ENCODE assay signal across 9 mouse cellular contexts in genomic region chr11:45921480-45921898, GRCm38 (mm10). TPM values are rescaled to one million over a fixed set of nuclear protein-coding genes. Genes with fewer than 3 reads are reported as not detected.
DNase-seq lines count a peak whose midpoint lies in the region; ATAC-seq and TF ChIP-seq lines count a peak whose summit lies in the region.
"Had no signal": no experiment of that assay in that cellular context is flagged by ENCODE, and none has a peak within 500 bp of the region (broad histone marks: within the 10 kb centered on the region; RNA-seq: fewer than 3 reads in every experiment).

No protein-coding gene starts in this region.

- no peaks in the 10 kb centered on the region for H3K36me3 ChIP-seq in E14TG2a.4 (ENCODE audit: insufficient read depth, low read length)
- H3K36me3 ChIP-seq in hindbrain, embryonic 16.5 days (ENCODE audit: control insufficient read depth, insufficient read depth, low read length), result no peaks in the 10 kb centered on the region
- no peaks in the 10 kb centered on the region for H3K36me3 ChIP-seq in midbrain, embryonic 12.5 days

- WGBS in hindbrain, embryonic 16.5 days, result 4% methylated on average over 10 of the region's 10 CpGs
- 4% methylated on average over 10 of the region's 10 CpGs for WGBS in midbrain, embryonic 12.5 days

- peak overlapping the region; percentile 60 for H3K27ac ChIP-seq in hindbrain, embryonic 16.5 days (ENCODE audit: low read depth, low read length)
- peak overlapping the region; percentile 77 for H3K27ac ChIP-seq in midbrain, embryonic 12.5 days (replicated peaks)

- no peak for TF ChIP-seq POLR2A in brain, embryonic 14.5 days (IDR thresholded peaks at IDR 0.05; ENCODE audit: borderline replicate concordance, extremely low read depth, insufficient read depth, insufficient read length, poor library complexity, severe bottlenecking)

- peak overlapping the region; percentile 36 for H3K4me2 ChIP-seq in hindbrain, embryonic 16.5 days (ENCODE audit: low read length)
- H3K4me2 ChIP-seq in midbrain, embryonic 12.5 days (replicated peaks), result peak overlapping the region; percentile 40

- peak; percentile 40; the same call in 1 of the 2 replicates for ATAC-seq in hindbrain, embryonic 16.5 days
- ATAC-seq in midbrain, embryonic 12.5 days (ENCODE audit: low FRiP score, low read depth), result peak; percentile 75
- no peak for ATAC-seq in monocyte, adult 5-6 weeks (replicated peaks; ENCODE audit: insufficient number of reproducible peaks, low FRiP score, low TSS enrichment, poor library complexity, severe bottlenecking)

- 0 out of 2 replicates have a peak overlapping the region, but pooled peaks have one; percentile 47 for H3K9ac ChIP-seq in hindbrain, embryonic 16.5 days (ENCODE audit: low read depth, low read length)
- H3K9ac ChIP-seq in midbrain, embryonic 12.5 days (replicated peaks), result no peak overlapping the region

- DNase-seq in brain, embryonic 14.5 days (ENCODE audit: low read depth), result peak; percentile 72
- DNase-seq in thymus, adult 18-20 months, result no peak
- no peak for DNase-seq in adipocyte (ENCODE audit: low spot score)
- DNase-seq: kidney, postnatal 4 days had no signal

- TF ChIP-seq CTCF in E14TG2a.4 (conservative IDR thresholded peaks at IDR 0.05; ENCODE audit: low read length), result no peak
- no peak for TF ChIP-seq CTCF in brain, embryonic 14.5 days (IDR thresholded peaks at IDR 0.05; ENCODE audit: borderline replicate concordance, extremely low read depth, insufficient read depth, insufficient read length)

- H3K27me3 ChIP-seq in E14TG2a.4 (ENCODE audit: insufficient read depth, low read length), result peaks cover 19% of the 10 kb centered on the region
- H3K27me3 ChIP-seq in hindbrain, embryonic 16.5 days (replicated peaks; ENCODE audit: control insufficient read depth, insufficient read depth, low read length), result no peaks in the 10 kb centered on the region
- H3K27me3 ChIP-seq in midbrain, embryonic 12.5 days, result no peaks in the 10 kb centered on the region

- H3K9me3 ChIP-seq in E14TG2a.4 (ENCODE audit: low read length), result no peaks in the 10 kb centered on the region
- H3K9me3 ChIP-seq in hindbrain, embryonic 16.5 days (ENCODE audit: control insufficient read depth, low read length), result no peaks in the 10 kb centered on the region
- no peaks in the 10 kb centered on the region for H3K9me3 ChIP-seq in midbrain, embryonic 12.5 days

- H3K4me1 ChIP-seq in E14TG2a.4 (replicated peaks; ENCODE audit: low read depth, low read length), result peaks cover 18% of the 10 kb centered on the region
- peaks cover 9% of the 10 kb centered on the region for H3K4me1 ChIP-seq in hindbrain, embryonic 16.5 days (ENCODE audit: control insufficient read depth, insufficient read depth, low read depth, low read length)
- H3K4me1 ChIP-seq in midbrain, embryonic 12.5 days, result peaks cover 8% of the 10 kb centered on the region

- H3K4me3 ChIP-seq in E14TG2a.4 (replicated peaks; ENCODE audit: low read length), result peak overlapping the region; percentile 17; the same call in 1 of the 2 replicates
- H3K4me3 ChIP-seq in hindbrain, embryonic 16.5 days (ENCODE audit: low read length), result no peak overlapping the region
- no peak overlapping the region for H3K4me3 ChIP-seq in midbrain, embryonic 12.5 days

RNA-seq across cellular contexts. Expression of gene Lsm11, which starts 23.2 kb away (rescaled TPM):
- polyA plus RNA-seq in brain, embryonic 14.5 days (2012; rRNA removed), result 19.1 and 29.7 TPM in 2 replicates
- 24.4 and 24.6 TPM in 2 replicates for polyA plus RNA-seq in hindbrain, embryonic 16.5 days (2015; fragmentation: Nextera tagmentation; extraction: Ambion mirVana)
- polyA plus RNA-seq in midbrain, embryonic 12.5 days (2016; fragmentation: Nextera tagmentation; extraction: Ambion mirVana), result 13.9 and 16.4 TPM in 2 replicates
- total RNA-seq in monocyte, adult 5-6 weeks (2017), result 2.2 to 3.4 TPM (median 2.6 TPM) in 3 replicates

RNA-seq across cellular contexts. Expression of gene Thg1l, which starts 33.8 kb away (rescaled TPM):
- polyA plus RNA-seq in brain, embryonic 14.5 days (2012; rRNA removed), result 12.0 and 12.2 TPM in 2 replicates
- 9.5 and 9.9 TPM in 2 replicates for polyA plus RNA-seq in hindbrain, embryonic 16.5 days (2015; fragmentation: Nextera tagmentation; extraction: Ambion mirVana)
- polyA plus RNA-seq in midbrain, embryonic 12.5 days (2016; fragmentation: Nextera tagmentation; extraction: Ambion mirVana), result 12.6 and 14.3 TPM in 2 replicates
- 3.8 to 9.2 TPM (median 6.2 TPM) in 3 replicates for total RNA-seq in monocyte, adult 5-6 weeks (2017)

RNA-seq across cellular contexts. Expression of gene Sox30, which starts 58.6 kb away (rescaled TPM):
- polyA plus RNA-seq in brain, embryonic 14.5 days (2012; rRNA removed), result 0.29 and 0.30 TPM in 2 replicates
- not detected in 2 replicates for polyA plus RNA-seq in hindbrain, embryonic 16.5 days (2015; fragmentation: Nextera tagmentation; extraction: Ambion mirVana)
- polyA plus RNA-seq in midbrain, embryonic 12.5 days (2016; fragmentation: Nextera tagmentation; extraction: Ambion mirVana), result 0.24 and 0.37 TPM in 2 replicates
- not detected in 3 replicates for total RNA-seq in monocyte, adult 5-6 weeks (2017)
- total RNA-seq: gastrocnemius, adult 8-10 months had no signal
